Mouse (Mus musculus) heart, postnatal 0 days (tissue): Measurements from ENCODE around the gene Slc35f4.

Source experiments
- CTCF ChIP-seq: IDR thresholded peaks from 2 replicates; pipeline ENCODE4 v1.5.1; 2016; ENCODE audit warnings: antibody characterized with exemption, control low read depth, low read depth
- EP300 ChIP-seq: IDR thresholded peaks from 2 replicates; pipeline ENCODE4 v1.6.1; 2016; ENCODE audit warnings: antibody characterized with exemption, low read depth

DNA sequence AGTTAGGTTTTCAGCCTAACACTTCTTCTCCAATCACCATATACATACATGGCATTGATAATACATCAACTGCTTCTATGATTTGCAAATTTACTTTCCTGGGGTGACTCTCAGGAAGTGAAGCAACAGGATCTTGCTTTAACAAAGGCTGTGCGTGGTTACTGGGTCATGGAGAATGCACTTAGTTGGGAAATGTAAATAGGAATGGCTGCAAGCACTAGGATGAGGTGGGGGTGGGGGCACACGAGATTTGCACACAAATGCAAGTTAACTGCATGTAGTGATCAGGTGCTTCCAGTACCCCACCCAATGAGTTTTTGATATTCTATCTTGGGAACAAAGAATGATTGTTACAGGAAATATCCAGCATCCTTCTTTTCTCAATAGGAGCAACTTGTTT is 250.5 kb downstream of the Slc35f4 start:
- TF ChIP-seq EP300 (no peak), CTCF (no peak)
